Mouse (Mus musculus): ENCODE measurements around the gene Tmcc2. TPM values are rescaled to one million over a fixed set of nuclear protein-coding genes. Genes with fewer than 3 reads are reported as not detected.

The Tmcc2 gene
- polyA plus RNA-seq, 1 experiment from 2014 or later: 9.9 TPM

DNA sequence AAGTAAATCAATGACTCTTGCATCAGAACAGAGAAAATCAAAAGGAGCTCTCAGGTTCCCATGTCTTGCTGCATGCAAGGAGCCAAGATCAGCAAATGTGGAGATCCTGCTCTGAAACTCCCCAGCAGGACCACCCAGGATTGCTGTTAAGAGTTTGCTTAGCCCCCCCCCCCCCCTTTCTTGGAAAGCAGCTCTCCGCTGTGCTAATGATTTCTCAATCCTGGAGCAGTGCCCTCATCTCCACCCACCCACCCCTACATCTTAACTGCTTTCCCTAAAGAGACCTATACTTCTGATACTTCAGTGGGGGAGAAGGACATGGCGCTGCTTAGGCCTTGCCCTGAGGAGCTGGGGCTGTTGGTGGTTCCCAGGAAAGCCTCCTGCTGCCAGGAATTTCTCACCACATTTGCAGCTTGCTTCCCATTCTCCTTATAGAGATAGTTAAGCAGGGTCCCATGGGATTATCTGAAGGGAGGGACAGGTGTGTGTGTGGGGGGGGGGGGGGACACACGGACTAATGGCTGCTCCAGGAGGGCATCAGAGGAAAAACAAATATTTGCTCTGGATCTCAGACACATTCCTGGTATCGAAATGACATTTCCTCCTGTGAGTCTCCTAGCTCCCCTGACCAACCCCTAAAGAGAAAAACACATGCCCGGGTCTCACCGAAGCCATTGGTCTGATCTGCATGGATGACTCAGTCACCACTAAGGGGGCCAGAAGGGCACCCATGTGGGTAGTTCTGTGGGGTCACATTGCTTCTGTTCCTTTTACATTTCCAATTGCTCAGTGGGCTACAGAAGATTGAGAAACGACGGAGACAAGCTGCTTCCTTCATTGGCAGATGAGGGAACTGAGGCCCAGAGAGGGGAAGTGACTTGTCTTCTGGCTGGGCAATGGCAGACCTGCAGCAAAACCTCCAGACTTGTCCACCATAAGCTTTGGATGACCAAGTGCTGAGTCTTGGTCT is 72.9 kb downstream of the Tmcc2 start:
- Histone ChIP-seq H3K36me3 (no peaks in the 10 kb centered on the region), H3K27ac (peak overlapping the region; percentile 38; the same call in 1 of the 2 replicates), H3K4me3 (peak overlapping the region; percentile 50; the same call in 1 of the 2 replicates), H3K9ac (no peak overlapping the region), H3K27me3 (peaks cover 36% of the 10 kb centered on the region), H3K9me3 (no peaks in the 10 kb centered on the region), H3K4me1 (peaks cover 43% of the 10 kb centered on the region), H3K4me2 (peak overlapping the region; percentile 25)
- 30% methylated on average over 8 of the region's 8 CpGs for WGBS
- no peak for ATAC-seq (ENCODE audit: insufficient number of reproducible peaks, low FRiP score, low TSS enrichment, low read depth)

DNA sequence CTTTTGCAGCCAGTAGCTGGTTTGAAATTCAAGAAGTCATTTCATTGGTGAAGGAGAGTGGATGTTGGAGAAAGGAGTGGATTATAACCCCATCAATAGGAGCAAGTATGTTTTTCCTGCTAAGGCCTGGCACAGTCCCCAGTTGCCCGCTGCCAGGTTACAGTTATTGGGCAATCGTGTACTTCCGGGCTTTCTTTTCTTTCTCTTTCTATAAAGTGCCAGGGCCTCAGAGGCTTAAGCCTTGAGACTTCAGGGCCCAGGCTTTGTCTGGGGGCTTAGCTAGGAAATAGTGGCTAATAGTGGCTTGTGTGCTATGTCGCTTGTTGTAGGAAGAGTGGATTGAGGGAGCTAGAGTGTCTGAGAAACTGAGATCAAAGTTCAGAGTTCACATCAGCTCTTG is 73.7 kb downstream of the Tmcc2 start:
- Histone ChIP-seq H3K36me3 (no peaks in the 10 kb centered on the region), H3K4me2 (peak overlapping the region; percentile 25), H3K4me3 (peak overlapping the region; percentile 50), H3K9me3 (no peaks in the 10 kb centered on the region), H3K27ac (no peak overlapping the region), H3K4me1 (peaks cover 38% of the 10 kb centered on the region), H3K9ac (no peak overlapping the region), H3K27me3 (peaks cover 36% of the 10 kb centered on the region)
- ATAC-seq (ENCODE audit: insufficient number of reproducible peaks, low FRiP score, low TSS enrichment, low read depth): no peak
- WGBS: 69% methylated on average over 4 of the region's 4 CpGs

DNA sequence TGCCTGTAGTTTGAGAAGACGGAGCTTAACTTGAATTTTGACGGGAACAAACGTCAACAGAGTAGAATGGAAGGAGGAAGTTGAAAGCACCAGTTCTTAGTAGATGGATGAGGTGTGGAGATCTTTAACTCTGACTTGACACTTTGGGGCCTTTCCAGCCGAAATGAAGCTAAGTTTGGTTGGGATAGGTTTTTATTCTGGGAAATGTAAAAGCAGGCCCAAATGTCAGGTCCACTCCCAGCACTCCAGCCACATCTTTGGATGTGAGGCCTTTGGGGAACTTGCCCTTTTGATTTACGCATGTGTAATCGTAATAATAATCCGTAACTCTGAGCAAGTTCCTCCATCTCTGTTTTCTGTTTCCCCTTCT is 74.5 kb downstream of the Tmcc2 start:
- ATAC-seq (ENCODE audit: insufficient number of reproducible peaks, low FRiP score, low TSS enrichment, low read depth): no peak
- no peak overlapping the region for H3K27ac ChIP-seq

GRCm38 (mm10) chr1:132315889-132316624 is 75.0 kb downstream of the Tmcc2 start, which contains the start of gene Nuak2:
Gene Nuak2 (plus strand): TSS chr1:132316126.
- peaks cover 36% of the 10 kb centered on the region for H3K27me3 ChIP-seq
- H3K9ac ChIP-seq: peak within 1 kb of the TSS; percentile 18
- H3K36me3 ChIP-seq: no peaks in the 10 kb centered on the region
- no peak within 1 kb of the TSS for H3K27ac ChIP-seq
- peaks cover 36% of the 10 kb centered on the region for H3K4me1 ChIP-seq
- WGBS: under 1% methylated on average over 67 of the region's 67 CpGs
- H3K4me2 ChIP-seq: peak within 1 kb of the TSS; percentile 90
- H3K4me3 ChIP-seq: peak within 1 kb of the TSS; percentile 50
- ATAC-seq (ENCODE audit: insufficient number of reproducible peaks, low FRiP score, low TSS enrichment, low read depth): peak; percentile 60; the same call in 1 of the 2 replicates
- H3K9me3 ChIP-seq: no peaks in the 10 kb centered on the region

More for the DNA sequence above, 74.5 kb downstream of the Tmcc2 start:
- WGBS: 38% methylated on average over 7 of the region's 7 CpGs
- Histone ChIP-seq H3K4me2 (peak overlapping the region; percentile 90), H3K9ac (peak overlapping the region; percentile 18), H3K4me1 (peaks cover 36% of the 10 kb centered on the region), H3K36me3 (no peaks in the 10 kb centered on the region), H3K9me3 (no peaks in the 10 kb centered on the region), H3K4me3 (peak overlapping the region; percentile 50), H3K27me3 (peaks cover 36% of the 10 kb centered on the region)

DNA sequence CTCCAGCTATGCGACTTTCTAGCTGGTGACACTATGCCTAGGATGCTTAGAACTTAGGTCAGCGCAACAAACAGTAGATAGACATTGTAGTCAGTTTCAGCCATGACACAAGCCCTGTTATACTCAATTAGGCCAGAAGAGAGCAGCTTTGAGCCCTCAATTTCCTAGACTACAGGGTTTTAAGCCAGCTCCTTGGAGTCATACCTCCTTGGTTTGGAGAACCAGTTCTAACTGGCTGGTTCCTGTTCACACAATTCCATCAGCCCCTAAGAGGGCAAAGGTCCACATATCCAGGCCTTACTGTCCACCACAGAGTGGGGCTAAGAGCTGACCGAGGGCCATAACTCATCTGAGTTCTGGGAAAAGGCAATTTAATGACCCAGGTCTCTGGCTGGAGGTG is 78.4 kb downstream of the Tmcc2 start:
- Histone ChIP-seq H3K36me3 (no peaks in the 10 kb centered on the region), H3K27ac (no peak overlapping the region), H3K4me3 (no peak overlapping the region), H3K9ac (no peak overlapping the region), H3K27me3 (peaks cover 36% of the 10 kb centered on the region), H3K4me2 (no peak overlapping the region), H3K4me1 (peaks cover 21% of the 10 kb centered on the region), H3K9me3 (no peaks in the 10 kb centered on the region)
- ATAC-seq (ENCODE audit: insufficient number of reproducible peaks, low FRiP score, low TSS enrichment, low read depth): no peak
- WGBS: 57% methylated on average over 3 of the region's 3 CpGs

DNA sequence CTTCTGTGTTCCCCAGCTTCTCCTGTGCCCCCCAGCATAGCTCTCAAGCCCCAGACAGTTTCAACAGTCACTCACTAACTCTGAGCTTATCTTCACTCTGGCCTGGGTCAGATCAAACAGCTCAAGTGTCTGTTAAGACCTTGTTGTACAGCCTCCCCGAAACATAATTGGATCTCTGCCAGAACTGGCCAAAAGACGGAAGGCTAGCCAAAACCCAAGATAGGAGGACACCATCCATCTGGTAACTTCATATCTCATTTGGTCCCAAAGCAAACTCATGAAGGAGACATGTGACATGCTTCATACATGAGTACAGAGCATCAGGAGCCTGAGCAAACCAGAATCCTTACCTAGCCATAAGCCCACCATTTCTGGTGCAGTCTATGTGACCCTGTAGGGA is 79.0 kb downstream of the Tmcc2 start:
- H3K36me3 ChIP-seq: no peaks in the 10 kb centered on the region
- no peaks in the 10 kb centered on the region for H3K9me3 ChIP-seq
- no peak for ATAC-seq (ENCODE audit: insufficient number of reproducible peaks, low FRiP score, low TSS enrichment, low read depth)
- no peak overlapping the region for H3K4me2 ChIP-seq
- H3K27me3 ChIP-seq: peaks cover 31% of the 10 kb centered on the region
- no peak overlapping the region for H3K4me3 ChIP-seq
- no peak overlapping the region for H3K27ac ChIP-seq
- no peak overlapping the region for H3K9ac ChIP-seq
- 58% methylated on average over 2 of the region's 2 CpGs for WGBS
- peaks cover 15% of the 10 kb centered on the region for H3K4me1 ChIP-seq

GRCm38 (mm10) chr1:132311174-132311859 is 79.8 kb downstream of the Tmcc2 start:
- H3K4me1 ChIP-seq: peaks cover 14% of the 10 kb centered on the region
- no peaks in the 10 kb centered on the region for H3K36me3 ChIP-seq
- WGBS: 63% methylated on average over 10 of the region's 10 CpGs
- no peak overlapping the region for H3K4me2 ChIP-seq
- H3K4me3 ChIP-seq: no peak overlapping the region
- H3K9me3 ChIP-seq: no peaks in the 10 kb centered on the region
- H3K9ac ChIP-seq: no peak overlapping the region
- ATAC-seq (ENCODE audit: insufficient number of reproducible peaks, low FRiP score, low TSS enrichment, low read depth): no peak
- H3K27ac ChIP-seq: no peak overlapping the region
- H3K27me3 ChIP-seq: peaks cover 27% of the 10 kb centered on the region

GRCm38 (mm10) chr1:132310754-132311153 is 80.3 kb downstream of the Tmcc2 start:
- H3K4me1 ChIP-seq: peaks cover 8% of the 10 kb centered on the region
- peaks cover 21% of the 10 kb centered on the region for H3K27me3 ChIP-seq
- no peak for ATAC-seq (ENCODE audit: insufficient number of reproducible peaks, low FRiP score, low TSS enrichment, low read depth)
- H3K4me2 ChIP-seq: no peak overlapping the region
- WGBS: 54% methylated on average over 7 of the region's 7 CpGs
- no peak overlapping the region for H3K4me3 ChIP-seq
- H3K9ac ChIP-seq: no peak overlapping the region
- H3K36me3 ChIP-seq: no peaks in the 10 kb centered on the region
- no peaks in the 10 kb centered on the region for H3K9me3 ChIP-seq
- H3K27ac ChIP-seq: no peak overlapping the region

GRCm38 (mm10) chr1:132308674-132309073 is 82.4 kb downstream of the Tmcc2 start:
- no peak overlapping the region for H3K4me3 ChIP-seq
- H3K9ac ChIP-seq: no peak overlapping the region
- H3K36me3 ChIP-seq: no peaks in the 10 kb centered on the region
- peaks cover 8% of the 10 kb centered on the region for H3K27me3 ChIP-seq
- 0 out of 2 replicates have a peak, but pooled peaks have one; percentile 6 for ATAC-seq (ENCODE audit: insufficient number of reproducible peaks, low FRiP score, low TSS enrichment, low read depth)
- 0 out of 2 replicates have a peak, but pooled peaks cover 4% of the 10 kb centered on the region for H3K4me1 ChIP-seq
- WGBS: 89% methylated on average over 7 of the region's 7 CpGs
- no peak overlapping the region for H3K4me2 ChIP-seq
- H3K27ac ChIP-seq: no peak overlapping the region
- no peaks in the 10 kb centered on the region for H3K9me3 ChIP-seq

GRCm38 (mm10) chr1:132307962-132308361 is 83.1 kb downstream of the Tmcc2 start:
- Histone ChIP-seq H3K27me3 (peaks cover 13% of the 10 kb centered on the region), H3K4me3 (no peak overlapping the region), H3K4me1 (0 out of 2 replicates have a peak, but pooled peaks cover 4% of the 10 kb centered on the region), H3K9ac (no peak overlapping the region), H3K4me2 (no peak overlapping the region), H3K9me3 (no peaks in the 10 kb centered on the region), H3K27ac (no peak overlapping the region), H3K36me3 (no peaks in the 10 kb centered on the region)
- 79% methylated on average over 6 of the region's 6 CpGs for WGBS
- no peak for ATAC-seq (ENCODE audit: insufficient number of reproducible peaks, low FRiP score, low TSS enrichment, low read depth)

- H3K27me3 ChIP-seq: peaks cover 21% of the 10 kb centered on the region
- no peak overlapping the region for H3K27ac ChIP-seq
- H3K4me1 ChIP-seq: 0 out of 2 replicates have a peak, but pooled peaks cover 4% of the 10 kb centered on the region
- H3K9me3 ChIP-seq: no peaks in the 10 kb centered on the region
- no peak overlapping the region for H3K4me3 ChIP-seq
- no peak overlapping the region for H3K4me2 ChIP-seq
- 14% methylated on average over 4 of the region's 4 CpGs for WGBS
- H3K9ac ChIP-seq: no peak overlapping the region
- H3K36me3 ChIP-seq: no peaks in the 10 kb centered on the region
- no peak for ATAC-seq (ENCODE audit: insufficient number of reproducible peaks, low FRiP score, low TSS enrichment, low read depth)
Observed at GRCm38 (mm10) chr1:132306808-132307207, 84.3 kb downstream of the Tmcc2 start.
